Mouse (Mus musculus) ZHBTc4 (cell line): ENCODE data around the gene Dydc2.

ENCODE experiments used
- DNase-seq: peaks from one replicate; pipeline ENCODE4 v3.0.0-alpha.2; 2011; ENCODE audit warnings: low read depth, low spot score

The Dydc2 gene

DNA sequence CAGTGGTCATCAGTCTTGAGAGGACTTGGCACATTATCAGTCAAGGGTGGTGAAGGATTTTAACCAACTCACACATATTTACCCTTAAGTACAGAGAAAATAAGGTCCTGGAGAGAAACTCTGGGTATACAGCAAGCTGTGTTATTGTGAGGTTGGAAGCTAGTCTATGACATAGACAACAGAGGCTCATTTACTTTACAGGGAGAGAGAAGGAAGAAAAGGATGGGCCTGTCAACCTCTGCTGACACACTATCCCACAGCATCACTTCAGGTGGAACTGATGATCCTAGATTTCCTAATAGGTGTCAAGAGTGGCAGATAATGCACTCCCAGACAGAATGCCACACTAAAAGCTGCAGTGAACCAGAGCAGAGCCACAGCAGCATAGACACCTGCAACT is at the start of gene Dydc2:
TSS of gene Dydc2 (minus strand) at position 101 of the 400 bp plus-strand sequence.
- DNase-seq: no peak

DNA sequence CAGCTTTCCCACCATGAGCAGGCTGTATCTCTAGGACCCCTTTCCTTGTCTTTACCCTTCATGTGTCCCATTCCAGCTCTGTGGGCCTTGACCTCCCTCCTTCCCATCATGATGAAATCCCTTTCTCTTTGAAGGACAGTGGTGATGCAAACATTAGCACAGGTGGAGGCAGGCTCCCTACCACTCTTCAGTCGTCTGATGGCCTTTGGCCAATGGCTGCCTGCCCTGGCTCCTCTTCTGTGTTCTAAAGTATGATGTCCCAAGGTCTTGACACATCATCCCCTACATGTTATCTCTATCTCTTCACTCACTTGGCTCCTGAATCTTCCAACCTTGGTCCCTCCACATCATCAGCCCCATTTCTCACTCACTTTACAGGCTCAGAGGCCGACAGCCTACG is 47.3 kb upstream of the Dydc2 start:
- no peak for DNase-seq

DNA sequence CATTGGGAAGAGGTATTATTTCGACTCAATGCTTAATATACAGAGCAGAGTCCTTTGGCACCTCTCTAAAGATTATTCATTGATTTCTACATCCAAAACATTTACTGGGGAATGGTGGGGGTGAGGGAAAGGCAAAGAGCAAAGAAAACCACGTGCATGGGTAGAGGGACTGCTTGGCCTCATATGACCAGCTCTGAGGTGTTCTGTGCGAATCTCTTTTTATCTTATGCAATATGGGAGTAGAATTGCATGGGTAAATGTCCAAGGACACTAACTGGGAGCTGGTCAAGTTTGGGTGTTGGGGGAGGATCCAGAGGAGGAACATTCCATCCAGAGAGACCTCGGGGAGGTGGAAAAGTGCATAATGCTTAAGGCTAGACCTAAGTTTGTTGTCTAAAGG is 43.9 kb upstream of the Dydc2 start:
- no peak for DNase-seq

DNA sequence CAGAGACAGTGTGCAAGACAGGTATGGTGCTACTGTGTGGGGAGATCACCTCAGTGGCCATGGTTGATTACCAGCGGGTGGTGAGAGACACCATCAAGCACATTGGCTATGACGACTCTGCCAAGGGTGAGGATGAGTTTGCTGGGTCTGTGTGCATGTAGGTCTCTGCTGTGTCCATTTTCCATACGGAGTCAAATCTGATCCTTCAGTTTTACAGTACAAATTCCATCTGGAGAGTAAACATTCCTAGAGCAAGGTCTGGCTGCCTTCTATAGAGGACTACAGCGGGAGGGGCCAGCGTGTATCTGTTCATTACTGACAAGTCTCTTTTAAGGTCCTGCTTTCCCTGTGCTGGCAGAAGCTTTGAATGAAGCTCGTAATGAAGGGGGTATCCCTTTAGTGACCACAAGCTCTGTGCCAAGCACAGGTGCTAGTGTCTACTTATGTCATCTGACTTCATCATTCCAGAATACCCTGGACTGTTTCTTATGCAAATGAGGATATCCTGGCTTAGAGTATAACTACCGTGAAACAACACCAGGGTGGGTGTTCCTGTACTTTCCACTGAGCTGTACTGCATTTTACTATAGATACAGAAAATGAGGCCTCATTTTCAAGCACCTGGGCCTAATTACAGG is 42.1 kb upstream of the Dydc2 start:
- DNase-seq: no peak

DNA sequence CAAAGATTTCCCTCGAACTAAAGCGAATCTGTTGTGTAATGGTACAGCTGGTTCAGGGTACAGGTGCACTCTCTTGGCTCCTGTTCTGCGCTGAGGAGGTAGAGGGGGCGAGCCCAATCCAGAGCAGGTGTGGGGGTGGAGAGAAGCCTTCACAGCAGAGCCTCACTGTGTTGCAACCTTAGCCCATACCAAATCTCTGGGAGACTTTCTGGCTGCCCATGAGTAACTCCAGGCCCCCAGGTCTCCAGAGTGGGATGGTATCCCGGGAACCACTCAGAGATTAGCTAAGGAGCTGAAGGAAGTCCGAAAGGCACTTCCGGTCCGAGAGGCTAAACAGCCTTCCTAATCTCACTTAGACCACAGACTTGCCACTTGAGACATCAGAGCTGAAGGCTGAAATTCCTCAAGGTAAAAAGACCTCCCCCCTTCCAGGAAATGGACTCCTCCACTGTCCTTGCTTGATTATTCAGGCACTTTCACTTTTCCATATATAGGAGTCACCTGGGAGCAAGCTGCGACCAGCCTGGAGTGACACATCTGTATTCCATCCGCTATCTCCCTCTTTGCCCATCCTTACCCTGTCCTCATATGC is 35.9 kb upstream of the Dydc2 start, which contains the start of gene Mat1a:
TSS of gene Mat1a (plus strand) at position 183 of the 592 bp plus-strand sequence.
- no peak for DNase-seq

DNA sequence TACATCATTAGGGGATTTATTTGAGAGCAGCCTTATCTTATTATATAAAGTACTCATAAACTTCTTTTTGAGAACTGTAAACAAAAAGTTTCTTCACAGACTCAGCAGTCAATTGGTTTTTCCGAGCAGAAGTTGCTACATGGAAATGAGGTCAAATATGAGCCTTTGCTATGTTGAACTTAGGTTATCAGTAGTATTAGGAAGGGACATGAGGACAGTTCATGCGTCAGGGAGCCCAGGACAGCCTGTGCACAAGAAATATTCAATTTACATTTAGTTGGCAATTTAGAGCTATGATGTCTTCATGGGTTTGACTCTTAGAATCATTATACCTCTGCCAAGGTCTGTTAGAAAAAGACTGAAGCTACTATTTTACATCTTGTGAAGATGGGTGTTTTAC is 33.3 kb upstream of the Dydc2 start:
- DNase-seq: no peak

DNA sequence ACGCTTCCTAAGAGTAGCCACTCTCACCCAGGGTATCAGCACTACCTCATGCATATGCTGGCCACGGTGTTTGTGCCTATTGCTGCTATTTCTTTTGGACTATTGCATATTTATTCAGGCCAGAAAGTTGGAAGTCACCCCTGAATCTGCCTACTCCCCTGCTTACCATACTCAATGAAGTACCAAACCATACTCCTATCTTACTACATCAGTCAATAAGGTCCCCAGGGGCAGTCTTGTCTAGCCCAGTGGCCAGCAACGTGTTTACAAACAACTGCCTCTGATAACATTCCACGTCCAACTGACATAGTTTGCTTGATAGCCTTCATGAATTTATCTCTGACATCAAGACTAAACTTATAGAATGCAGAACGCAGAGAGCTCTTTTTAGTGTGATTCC is 32.2 kb upstream of the Dydc2 start:
- no peak for DNase-seq

DNA sequence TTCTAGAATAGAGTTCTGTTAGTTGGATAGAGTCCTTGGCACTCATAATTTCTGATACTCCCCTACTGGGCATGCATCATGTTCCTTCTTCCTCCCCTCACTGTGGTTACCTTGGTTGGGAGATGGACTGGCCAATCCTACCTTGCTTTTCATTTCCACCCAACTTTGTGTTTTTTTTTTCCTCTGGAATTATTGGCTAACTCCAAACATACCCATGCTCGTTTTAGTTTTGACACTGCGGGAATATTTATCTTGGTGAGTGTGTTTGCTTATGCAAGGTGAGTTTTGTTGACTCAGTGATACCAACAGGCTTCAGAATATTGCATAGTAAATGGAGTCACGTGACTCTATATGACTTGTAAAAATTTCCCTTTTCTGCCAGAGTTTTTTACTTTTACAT is 31.7 kb upstream of the Dydc2 start:
- no peak for DNase-seq

DNA sequence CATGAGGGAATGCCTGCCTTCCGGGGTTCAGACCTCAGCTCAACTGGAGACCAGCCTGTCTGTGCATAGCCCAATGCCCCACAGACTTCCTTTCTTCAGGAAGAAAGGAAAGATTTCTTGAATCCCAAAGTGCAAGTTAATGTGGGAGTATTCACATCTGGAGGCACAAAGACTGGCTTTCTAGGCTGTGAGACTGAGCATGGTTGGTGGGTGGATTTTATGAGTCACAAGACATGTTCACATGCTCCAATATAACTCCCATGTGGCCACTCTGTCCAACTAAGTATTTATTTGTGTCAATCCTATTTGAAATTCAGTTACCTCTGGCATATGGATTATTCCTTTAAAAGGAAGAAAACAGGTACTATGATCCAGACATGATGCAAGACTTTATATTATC is 29.7 kb upstream of the Dydc2 start:
- DNase-seq: no peak

DNA sequence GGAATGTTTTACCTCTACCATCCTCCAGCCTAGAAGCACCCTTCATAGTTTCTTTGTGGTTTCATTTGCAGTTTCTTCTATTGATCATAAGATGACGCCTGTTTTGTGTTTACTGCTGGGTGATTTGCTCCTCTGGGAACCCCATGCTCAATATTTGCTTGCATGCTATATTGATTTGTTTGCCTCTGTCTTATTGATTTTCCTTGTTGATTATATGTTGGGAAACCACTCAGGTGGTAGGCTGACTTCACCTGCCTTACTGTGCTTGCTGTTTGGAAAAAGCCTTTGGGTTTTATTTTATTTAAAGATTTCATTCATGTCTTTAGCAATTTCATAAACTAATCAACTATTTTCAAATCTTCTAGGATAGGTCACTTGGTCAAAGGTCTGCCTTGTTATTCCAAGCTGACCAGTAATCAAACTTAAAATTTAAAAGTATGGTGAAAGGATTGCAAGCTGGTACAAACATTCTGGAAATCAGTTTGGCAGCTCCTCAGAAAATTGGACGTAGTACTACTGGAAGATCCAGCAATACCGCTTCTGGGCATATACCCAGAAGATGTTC is 27.4 kb upstream of the Dydc2 start:
- DNase-seq: no peak

DNA sequence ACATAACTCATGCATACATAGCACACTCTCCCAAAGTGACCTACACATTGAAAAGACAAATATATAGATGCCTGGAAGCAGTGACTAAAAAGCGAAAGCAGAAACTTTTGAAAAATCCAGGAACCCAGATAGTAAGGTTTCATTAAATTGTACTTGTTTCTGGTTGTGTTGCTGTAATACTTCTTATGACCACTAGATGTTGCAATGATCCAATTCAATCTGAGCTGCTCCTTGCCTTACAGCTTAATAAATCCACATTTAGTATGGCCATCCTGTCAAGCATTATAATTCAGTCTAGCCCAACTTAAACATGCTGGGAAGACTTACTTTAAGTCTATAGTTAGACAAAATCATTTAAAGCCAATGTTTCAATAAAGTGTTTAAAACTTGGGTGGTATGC is 25.1 kb upstream of the Dydc2 start:
- DNase-seq: peak; percentile 28

DNA sequence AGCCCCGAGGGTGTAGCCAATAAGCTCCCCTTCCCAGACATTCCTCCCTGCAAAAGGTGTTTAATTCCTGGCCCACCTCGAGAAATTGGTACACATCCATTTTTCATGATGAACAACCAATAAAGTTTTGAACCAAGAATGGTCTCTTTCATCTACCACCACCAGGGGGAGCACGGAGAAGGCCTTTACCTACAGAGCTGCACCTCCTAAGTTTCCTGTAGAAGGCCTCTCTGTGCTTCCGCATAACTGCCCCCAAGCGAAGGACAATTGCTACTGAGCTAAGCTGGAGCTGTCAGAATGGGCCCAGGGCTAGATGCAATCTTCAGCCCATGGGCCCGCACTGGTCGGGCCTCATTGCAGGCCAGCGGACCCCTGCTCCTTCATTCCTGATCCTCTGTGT is 21.8 kb upstream of the Dydc2 start:
- peak; percentile 81 for DNase-seq

DNA sequence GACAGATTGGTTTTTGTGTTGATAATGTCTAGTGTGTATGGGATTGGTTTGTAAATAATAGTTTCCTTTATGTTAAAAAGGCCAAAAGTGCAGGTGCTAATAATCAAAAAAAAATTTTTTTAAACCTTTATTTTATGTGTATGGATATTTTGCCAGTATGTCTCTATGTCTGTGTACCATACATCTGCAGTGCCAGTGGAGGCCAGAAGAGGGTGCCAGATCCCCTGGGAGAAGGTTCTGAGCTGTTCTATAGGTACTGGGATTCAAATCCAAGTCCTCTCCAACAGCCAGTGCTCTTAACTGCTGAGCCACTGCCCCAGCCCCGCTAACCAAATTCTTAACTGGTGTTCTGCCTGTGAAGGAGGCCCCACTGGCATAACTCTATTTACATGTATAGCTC is 18.5 kb upstream of the Dydc2 start:
- DNase-seq: peak; percentile 64

DNA sequence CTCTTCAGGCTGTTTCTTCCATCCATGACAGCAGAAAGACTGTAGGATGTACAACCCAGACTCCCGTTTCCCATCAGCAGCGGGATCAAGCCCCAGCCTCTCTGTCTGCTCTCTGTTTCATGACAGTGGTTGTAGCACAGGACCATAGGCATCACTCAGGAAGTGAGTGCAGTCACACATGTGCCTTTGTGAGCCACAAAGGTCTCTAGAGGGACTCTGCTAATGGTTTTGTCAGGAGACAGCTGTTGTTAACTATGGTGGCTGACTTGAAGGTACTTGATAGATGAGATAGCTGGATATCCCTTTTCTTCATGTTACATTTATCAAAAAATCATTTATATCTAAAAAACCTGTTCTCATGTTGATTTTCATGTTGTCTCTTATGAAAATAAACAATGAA is 13.4 kb upstream of the Dydc2 start:
- DNase-seq: no peak

DNA sequence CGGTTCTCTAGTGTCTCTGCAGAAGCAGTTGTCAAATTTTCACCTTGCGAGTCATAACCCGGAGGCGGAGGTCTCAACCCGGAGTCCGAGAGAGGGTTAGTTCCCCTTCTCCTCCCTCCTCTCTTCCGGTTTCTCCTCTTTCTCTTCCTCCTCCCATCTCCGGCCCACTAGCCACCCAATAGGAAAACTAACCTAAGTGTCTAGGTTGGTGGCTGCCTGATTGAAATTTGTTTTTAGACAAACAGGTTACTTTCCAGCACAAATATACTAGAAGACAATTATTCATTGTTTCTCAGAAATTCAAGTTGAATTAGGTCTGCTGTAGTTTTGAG is 3.9 kb upstream of the Dydc2 start:
- no peak for DNase-seq

DNA sequence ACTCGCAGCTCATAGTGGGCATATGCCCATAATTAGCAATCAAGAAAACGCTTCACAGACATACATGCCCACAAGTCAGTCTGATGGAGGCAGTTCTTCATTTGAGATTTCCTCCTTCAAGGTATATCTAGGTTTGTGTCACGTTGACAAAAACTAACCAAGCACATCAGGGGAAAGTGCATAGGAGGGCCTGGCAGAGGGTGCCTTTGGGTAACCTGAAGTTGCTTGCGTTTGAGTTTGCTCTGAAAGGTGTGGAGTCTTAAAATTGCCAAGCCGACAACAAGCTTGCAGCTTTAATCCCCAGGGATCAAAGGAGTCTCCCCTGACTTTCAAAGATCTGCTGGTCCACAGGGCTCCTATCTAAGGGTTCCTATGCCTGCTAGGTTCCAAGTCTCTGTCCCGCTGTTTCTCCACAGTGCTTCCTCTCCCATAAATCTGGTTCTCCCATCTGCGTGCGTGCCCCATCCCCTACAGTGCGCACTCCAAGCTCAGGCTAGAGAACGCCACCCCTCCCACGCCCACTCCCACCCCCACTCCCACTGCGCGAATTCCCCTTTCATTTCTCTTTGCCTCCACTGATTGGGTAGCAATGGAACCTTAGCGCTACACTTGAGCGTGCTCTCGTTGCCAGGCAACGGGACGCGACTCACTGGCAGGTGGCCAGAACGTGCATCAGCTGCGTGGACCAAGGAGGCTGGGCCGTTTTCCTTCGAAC is 3.4 kb upstream of the Dydc2 start, which contains the start of gene Dydc1:
TSS of gene Dydc1 (plus strand) at position 683 of the 715 bp plus-strand sequence.
- peak; percentile 77 for DNase-seq

DNA sequence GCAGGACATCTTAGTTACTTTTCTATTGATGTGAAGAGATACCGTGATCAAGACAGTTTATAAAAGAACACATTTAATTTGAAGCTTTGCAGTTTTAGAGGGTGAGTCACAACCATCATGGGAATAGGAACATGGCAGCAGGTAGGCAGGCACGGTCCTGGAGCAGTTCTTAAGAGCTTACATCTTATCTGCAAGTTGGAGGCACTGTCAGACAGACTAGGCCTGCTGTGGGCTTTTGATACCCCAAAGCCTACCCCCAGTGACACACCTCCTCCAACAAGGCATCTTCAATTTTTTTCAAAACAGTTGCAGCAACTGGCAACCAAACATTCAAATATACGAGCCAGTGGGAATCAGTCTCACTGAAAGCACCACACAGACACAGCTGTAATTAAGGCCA is 1.3 kb upstream of the Dydc2 start:
- DNase-seq: no peak

DNA sequence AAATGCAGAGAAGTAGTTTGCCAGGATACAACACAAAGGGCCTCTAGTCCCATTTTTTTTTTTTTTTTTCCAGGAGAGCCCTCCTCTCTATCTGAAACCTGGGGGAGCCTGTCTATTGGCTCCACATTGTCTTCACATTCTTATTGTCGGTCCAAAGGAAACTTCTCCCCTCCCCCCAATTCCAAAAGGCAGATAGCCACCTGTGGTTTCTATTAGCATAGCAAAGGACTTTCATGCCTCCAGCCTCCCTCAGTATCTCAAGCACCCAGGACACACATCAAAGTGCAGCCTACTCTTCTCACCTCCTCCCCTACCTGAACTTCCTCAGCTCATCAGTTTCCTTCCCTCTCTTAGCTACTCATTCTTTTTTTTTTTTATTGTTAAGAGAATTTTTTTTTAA is 2.6 kb downstream of the Dydc2 start:
- DNase-seq: peak; percentile 74

DNA sequence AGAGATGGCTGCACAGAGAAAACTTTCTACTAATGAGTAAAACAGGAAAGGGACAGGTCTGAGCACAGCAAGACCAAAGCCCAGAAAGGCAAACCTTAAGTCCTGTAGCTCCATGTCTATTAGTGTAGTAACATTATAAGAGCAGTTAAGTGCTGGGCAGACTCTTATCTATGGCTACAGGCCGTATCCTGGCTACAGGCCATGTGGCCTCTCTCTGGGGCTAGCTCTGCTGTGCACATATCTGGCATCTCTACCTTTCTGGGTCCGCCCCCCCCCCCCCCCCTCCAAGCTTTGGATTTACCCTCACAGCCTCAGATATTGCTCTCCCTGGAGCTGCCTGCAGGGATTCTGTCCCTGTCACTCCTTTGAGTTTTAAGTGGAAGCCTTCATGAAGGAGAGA is 3.8 kb downstream of the Dydc2 start:
- no peak for DNase-seq

DNA sequence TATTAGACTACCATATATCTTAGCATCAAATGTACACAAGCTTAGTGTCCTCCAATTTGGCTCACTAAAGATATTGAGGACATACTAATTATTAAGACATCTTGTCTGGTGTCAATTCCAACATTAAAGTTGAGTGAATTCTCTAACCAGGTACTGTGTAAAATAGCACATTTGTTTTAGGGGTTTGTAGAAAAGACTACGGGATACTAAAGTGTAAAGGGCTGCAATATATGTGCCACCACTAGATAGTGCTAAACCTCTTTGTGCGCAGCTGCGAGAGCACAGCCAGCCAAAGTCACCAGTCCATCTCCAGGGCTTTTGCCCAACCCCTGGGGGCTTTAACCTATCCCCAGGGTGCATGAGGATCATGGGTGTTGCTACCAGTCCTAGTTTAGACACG is 15.8 kb downstream of the Dydc2 start:
- peak; percentile 9 for DNase-seq

DNA sequence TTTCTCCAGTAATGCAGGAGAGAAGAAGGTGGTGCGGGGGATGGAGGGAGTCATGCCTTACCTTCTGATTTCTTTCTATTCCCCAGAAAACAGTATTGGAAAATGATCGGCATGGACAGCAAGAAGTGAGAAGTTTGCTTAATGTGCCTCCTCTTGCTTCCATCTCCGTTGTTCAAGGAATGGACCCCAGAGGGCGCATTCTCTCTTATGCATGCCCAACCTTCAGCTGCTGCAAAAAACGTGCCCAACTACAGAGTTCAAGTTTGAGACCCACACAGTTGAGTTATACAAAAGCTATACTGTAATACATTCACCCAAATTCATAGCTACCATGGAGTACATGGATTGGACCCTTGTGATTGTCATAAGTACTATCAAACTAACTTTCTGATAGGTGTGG is 16.5 kb downstream of the Dydc2 start:
- peak; percentile 39 for DNase-seq

DNA sequence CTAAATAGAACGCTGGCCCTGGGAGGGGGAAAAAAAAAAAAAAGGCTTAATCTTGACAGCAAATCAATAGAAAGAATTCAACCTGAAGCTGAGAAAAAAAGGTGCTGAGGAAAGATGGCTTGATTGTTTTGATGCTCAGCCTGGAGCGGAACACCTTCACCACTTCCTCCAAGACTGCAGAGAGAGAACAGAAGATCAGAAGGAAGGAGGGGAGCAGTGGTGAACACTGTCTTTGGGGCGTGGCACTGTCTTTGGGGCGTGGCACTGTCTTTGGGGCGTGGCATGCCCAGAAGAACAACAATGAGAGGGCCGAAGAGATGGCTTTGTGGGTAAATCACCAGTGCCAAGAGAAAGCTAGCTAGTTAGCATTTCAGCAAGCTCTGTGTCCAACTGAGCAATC is 18.5 kb downstream of the Dydc2 start:
- DNase-seq: peak; percentile 31

DNA sequence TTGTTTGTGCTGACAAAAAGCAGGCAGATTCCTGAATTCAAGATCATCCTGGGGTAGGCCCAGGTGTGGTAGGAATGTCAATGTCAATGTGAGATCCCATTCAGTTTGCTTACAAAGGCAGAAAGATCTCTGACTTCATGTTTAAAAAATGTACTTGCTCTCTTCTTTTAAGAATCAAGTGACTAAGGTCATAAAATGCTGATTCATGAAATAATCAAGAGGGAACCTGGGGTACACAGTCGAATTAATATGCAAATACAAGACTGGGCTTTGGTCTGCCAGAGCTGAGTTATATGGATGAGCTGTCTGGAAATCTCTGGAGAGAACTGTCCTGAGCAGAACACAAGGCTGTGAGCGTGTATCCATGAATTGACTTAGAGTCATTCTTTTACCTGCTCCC is 21.6 kb downstream of the Dydc2 start:
- DNase-seq: peak; percentile 46
